Mouse (Mus musculus) spleen, adult 12 weeks (tissue): ENCODE measurements around the gene Dcun1d4.
"Not testable (repeated sequence)": the region's sequence is repeated elsewhere in the genome, so short reads cannot be mapped to it uniquely, and the experiment has no call there.

Source experiments
- DNase-seq: peaks from one replicate; pipeline ENCODE4 v3.0.0; 2022; ENCODE audit warnings: low spot score

Gene Dcun1d4

DNA sequence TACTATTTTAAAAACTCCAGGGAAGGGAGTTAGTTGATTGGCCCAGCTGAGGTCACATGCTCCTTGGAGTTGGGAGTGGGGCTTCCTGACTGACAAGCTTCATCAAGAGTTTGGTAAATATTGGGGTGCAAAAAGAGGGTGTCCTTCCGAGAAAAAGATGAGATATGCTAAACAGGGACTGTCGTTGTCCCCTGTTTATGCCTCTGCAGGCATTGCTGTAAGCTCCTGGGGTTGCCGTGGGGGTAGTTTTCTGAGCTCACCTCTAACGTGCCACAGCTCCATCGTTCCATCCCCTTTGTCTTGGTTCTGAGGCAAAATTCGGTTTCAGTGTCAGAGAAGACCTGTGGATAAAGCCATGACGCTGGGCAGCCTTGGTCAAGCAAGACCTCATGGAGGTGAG lies at the start of gene Dcun1d4:
Gene Dcun1d4, plus strand, starts transcription at position 301 of the 400 bp plus-strand sequence.
- DNase-seq, result no peak

DNA sequence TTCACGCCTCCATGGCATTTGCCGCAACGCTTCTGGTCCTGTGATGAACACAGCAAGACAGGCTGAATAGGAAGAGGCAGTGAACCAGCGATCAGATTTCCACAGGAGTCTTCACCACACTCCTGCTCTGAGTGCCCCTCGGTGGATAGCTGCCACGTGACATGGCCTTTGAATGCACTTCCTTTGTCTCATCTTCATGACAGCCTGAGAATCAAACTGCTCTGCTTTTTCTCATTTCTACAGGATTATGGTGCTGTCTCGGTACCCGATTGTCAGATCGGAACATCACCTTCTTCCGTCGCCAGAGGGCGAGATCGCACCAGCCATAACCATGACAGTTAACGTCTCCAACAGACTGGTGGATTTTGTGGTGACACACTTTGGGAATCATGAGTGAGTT lies 49.2 kb upstream of the Dcun1d4 start:
- peak; percentile 5 for DNase-seq

- no peak for DNase-seq
Observed at GRCm38 (mm10) chr5:73432805-73433204, 48.0 kb upstream of the Dcun1d4 start.

- DNase-seq, result no peak
Observed at GRCm38 (mm10) chr5:73434764-73435163, 46.0 kb upstream of the Dcun1d4 start.

DNA sequence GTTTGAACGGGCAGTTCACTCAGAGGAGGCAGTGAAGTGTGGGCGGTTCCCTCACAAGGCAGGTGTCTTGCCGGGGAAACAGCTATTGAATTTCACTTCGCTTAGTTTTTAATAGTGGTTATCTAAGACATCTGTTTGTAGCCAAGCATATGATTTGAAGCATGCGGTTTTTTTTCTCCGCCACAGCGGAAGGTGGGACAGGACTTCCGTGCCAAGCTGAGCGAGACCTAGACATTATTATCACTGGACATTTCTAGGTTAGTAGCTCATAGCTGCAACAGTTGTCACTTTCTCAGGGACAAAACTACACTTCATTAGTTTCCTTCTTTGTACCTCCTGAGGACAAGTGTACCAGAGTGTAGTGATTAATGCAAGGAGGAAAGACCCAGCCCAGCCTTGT lies 38.6 kb upstream of the Dcun1d4 start:
- DNase-seq, result no peak

DNA sequence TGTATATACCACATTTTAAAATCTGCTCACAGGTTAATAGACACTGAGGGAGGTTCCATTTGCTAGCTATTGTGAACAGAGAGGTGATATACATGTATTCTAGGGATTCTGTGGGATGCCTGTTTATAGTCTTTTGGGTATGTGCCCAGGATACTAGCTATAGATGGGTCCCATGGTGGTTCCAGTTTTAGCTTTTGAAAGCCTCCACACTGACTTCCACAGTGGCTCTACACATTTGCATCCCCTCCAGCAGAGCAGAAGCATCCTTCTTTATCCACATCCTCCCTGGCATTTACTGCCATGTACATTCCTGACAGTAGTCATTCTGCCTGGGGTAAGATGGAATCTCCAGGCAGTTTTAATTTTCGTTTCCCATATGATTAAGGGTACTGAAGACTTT lies 30.5 kb upstream of the Dcun1d4 start:
- DNase-seq, result no peak

GRCm38 (mm10) chr5:73454502-73455306 lies 26.1 kb upstream of the Dcun1d4 start:
- no peak for DNase-seq

DNA sequence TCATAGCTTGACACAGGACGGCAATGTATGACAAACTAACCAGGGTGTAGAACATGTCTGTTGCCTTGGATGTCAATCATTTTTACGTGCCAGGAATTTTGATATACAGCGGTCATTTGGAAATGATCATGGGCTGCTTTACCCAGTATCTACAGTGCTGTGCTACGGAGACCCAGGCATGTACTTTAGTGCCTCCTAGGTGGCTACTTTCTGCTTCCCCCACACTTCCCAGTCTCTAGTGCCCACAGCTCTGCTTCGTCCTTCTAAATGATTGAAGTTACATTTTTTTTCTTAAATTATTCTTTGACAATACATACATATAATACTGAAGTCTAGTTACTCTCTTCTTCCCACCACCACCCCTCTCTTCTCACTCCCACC lies 25.5 kb upstream of the Dcun1d4 start:
- no peak for DNase-seq

DNA sequence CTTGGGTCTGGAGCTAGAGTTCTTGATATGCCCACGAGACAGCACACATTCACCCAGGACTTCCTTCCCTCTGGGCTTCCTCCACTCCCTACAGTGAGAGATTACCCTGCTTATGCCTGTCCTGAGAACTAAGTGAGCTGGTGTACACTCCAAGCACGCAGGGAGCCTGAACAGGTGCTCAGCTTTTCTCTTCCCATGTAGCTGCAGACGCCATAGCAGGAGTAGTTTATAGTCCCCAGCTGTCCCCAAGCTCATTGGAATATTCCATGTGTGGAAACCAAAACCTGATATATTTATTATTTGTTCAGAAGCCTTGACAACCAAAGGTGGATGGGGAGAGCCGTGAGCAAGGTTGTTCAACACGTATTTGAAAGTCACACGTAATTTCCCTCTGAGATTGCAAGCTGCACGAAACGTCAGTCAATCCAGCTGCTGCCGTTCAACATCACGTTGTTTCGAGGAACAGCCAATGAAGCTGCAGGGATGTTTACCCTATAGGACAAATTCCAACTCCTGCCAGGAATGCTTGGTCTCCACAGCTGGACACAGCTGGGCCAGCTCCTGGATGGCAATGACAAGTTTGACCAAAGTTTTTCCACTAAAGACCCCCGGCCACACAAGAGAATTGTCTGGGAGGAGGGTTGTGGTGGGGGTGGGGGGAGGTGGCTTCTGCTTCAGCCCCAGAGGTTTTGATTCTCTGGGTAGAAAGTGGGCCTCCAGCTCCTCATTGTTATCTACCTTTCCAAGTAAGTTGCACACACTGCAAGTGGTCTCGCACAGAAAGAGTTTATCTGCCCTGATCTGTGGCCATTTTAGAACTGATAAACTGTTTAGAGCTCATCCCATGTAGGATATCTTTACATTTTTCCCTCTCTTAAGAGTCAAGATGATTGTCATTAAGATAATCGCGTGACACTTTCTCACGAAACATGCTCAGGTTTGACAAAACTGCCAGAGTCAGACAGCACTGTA lies 12.1 kb upstream of the Dcun1d4 start:
- no peak for DNase-seq

DNA sequence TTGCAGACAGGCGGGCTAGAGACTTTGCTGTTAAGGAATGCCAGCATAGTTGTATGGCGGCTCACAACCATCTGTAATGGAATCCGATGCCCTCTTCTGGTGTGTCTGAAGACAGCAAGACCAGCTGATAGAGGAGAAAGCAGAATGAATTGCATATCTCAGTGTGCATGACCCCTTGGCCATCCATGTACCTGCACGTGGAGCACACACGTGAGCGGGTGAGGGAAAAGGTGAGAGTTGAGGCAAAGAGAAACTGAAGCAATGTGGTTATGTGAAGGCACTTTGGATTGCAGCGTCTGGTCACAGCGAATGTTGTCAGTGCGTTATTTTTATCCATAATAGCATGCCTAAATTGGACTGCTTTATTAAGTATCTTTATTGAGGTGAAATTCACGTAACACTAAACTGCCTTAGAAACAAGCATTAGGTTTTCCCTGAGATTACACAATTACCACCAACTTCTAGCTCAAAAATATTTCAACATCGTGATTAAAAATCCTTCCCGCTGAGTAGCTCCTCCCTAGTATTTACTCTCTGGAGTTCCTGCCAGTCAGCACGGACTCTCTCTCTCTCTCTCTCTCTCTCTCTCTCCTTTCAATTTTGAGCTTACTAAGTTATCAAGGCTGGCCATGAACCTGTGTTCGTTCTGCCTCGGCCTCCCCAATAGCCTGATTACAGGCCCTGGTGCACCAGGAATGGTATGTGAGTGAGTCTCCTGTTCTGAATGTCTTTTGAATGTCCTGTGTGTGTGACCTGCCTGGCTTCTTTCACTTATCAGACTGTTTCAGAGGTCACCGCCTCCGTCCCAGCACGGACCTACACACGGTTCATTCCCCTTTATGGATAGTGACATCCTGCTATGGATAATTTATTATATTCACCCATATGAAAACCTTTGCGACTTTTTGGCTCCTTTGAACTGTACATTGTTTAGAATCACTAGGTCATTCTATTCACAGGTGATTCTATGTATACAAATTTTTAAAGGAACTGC lies 6.1 kb upstream of the Dcun1d4 start:
- no peak for DNase-seq

GRCm38 (mm10) chr5:73481401-73481800 lies 601 bp downstream of the Dcun1d4 start:
- no peak for DNase-seq

- DNase-seq, result not testable (repeated sequence)
Observed at GRCm38 (mm10) chr5:73482381-73482780, 1.6 kb downstream of the Dcun1d4 start.

DNA sequence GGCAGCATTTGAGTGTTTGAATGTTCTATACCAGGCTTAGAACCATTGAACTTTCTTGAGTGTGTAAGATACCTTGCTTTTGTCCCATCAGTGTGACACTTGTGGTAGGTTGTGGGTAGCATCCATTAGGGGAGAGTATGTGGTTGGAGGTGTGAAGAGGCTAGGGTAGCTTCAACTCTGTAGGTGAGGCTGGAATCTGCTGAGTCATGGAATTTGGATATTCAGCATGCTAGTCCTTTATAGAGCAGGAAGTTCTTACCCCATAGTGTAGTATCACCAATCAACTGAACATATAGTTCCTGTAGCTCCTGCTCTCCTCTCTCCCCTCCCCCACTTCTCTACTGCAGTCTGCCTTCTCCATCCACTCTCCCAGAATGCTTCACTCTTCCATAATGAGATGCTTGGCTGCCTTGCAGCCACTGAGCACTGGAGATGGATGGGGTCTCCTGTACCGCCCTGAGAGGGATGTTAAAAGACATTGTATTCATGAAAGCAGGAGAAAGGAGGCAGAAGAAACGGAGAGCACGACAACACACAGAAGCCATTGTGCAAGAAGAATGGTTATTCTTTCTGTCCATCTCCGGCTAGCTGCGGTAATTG lies 3.3 kb downstream of the Dcun1d4 start:
- DNase-seq, result no peak

- no peak for DNase-seq
Observed at GRCm38 (mm10) chr5:73486451-73486850, 5.7 kb downstream of the Dcun1d4 start.

DNA sequence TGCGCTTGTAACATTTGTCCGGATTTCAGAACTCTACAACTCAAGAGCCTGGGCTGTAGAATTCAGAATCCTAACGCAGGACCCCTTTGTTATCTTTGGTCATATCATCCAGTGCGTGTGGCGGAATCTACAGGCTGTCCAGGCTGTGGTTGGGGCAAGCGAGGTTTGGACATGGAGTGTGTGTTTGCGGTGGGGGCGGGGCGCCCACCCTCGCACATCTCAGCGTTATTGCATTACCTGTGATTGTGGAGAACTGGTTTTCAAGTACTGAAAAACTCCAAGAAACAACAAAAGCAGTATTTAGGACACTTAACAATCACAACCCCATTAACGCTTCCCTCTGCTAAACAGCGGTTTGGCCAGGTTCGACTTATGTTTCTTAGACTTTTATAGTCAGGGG lies 9.1 kb downstream of the Dcun1d4 start:
- no peak for DNase-seq

GRCm38 (mm10) chr5:73490596-73491073 lies 9.8 kb downstream of the Dcun1d4 start:
- peak; percentile 93 for DNase-seq

GRCm38 (mm10) chr5:73491074-73491836 lies 10.5 kb downstream of the Dcun1d4 start:
- no peak for DNase-seq

DNA sequence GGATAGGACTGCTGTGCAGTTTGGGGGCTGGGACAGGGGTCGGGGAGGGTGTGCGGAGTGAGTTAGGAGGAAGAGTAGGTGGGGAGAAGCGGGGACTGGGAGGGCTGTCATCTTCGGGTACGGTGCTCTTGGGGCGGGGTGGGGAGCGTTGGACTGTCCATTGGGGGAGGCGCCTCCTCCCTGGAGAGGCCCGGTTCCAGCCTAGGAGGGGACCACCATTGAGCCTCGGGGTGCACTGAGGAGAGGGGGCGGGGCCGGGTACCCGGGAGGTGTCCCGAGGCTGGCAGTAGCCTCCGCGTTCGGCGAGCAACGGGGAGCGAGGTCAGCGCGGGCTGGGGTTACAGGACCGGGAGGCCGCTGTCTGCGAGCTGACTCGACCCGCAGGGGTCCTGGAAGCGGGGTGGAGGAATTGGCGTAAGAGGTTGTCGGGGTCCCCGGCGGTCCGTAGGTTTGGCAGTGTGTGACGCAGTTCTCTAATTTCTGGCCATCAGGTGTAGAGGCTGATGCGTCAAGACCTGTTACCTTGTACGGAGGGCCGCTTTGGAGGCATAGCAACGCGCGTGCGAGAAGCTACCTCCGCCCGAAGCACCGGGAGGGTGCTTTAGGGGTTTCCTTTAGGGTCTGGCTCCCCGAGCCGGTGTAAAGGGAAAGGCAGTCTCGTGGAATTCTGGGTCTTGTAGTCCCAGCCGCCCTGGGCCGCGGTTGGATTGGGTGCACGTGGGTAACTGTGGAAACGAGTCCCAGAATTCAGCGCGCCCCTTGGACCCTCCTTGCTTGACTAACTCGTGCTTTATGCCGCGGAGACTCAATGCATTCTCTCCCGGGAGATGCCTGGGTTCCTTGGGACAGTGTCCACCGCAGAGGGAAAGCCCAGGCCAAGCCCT lies 11.3 kb downstream of the Dcun1d4 start:
- peak; percentile 52 for DNase-seq

GRCm38 (mm10) chr5:73497401-73497800 lies 16.6 kb downstream of the Dcun1d4 start:
- no peak for DNase-seq
